Mouse (Mus musculus) ovary, adult 18-20 months (tissue): ENCODE data around the gene Sbp.

ENCODE experiments used
- DNase-seq: peaks from one replicate; pipeline ENCODE4 v3.0.0; 2022; ENCODE audit warnings: low spot score, mixed read lengths

The Sbp gene

DNA sequence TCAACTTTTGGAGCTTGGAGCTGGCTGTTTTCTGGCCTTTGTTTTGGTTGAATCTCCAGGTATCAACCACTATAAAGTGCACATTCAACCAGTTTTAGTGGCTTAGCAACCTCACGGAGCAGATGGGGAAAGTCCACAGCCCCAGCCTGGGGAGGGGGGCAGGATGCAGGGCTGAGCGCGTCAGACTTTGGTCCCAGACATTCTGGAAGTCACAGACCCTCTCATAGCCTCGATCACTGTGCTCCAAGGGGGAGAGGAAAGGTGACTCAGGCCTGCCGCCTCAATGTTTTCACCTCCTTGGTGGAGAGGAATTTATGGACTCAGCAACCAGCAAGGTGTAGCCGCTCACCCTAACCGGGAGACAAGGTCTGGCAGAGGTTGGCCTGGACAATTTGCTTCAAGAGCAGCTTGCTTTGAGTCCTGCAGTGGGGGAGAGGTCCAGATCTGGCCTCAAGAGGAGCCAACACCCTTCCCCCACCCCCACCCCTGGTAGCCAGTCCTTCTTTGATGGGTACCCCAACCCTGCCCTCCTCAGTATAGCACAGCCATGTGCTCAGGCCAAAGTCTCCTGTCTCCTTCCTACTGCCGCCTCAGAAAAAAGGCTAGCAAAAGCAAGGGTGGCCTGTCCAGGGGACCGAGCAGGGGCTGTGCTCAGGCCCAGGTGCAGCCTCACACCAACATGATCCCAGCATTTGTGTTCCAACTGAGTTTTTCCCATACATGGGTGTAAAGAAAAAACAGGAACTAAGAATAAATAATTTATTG lies 51.5 kb downstream of the Sbp start:
- no peak for DNase-seq

- DNase-seq: peak; percentile 80
Measured at GRCm38 (mm10) chr17:23993559-23994428, 52.3 kb downstream of the Sbp start.

DNA sequence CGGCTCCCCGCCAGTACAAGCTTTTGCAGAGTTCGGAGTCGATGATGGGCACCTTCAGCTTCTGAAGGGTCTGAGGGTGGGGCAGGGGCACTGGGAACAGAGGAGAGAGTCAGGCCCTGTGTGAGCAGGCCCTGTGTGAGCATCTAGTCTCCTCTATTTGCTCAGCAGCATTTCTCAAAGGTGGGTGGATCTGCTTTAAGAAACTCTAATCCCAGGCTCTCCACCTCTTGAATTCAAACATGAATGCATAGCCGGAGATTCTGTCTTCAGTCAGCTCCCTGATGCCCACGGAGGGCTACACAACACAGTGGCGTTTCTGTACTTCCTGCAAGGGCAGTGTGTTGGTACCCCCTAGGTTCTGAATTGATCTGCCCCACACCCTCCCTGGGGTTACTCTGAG lies 53.2 kb downstream of the Sbp start:
- no peak for DNase-seq
